Mouse (Mus musculus): Measurements from ENCODE around the gene Heatr5a.

Gene Heatr5a

DNA sequence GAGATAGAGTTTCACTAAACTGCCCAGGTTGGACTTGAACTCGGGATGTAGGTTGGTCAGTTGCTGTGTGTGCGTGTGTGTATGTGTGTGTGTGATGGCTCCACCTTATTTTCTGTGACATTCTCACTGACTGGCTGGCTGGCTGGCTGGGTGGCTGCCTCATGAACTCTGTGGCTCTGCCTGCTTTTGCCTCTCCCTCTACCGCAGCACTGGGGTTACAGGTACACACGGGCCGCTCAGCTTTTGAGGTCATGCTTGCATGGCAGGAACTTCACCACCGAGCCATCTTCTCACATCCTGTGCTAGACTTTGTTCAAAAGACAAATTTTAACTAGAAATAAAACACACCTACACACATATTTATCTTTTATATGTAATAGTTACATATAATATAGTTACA is 84.8 kb downstream of the Heatr5a start:
- no peak for DNase-seq (ENCODE audit: extremely low spot score, low read depth, low spot score)

DNA sequence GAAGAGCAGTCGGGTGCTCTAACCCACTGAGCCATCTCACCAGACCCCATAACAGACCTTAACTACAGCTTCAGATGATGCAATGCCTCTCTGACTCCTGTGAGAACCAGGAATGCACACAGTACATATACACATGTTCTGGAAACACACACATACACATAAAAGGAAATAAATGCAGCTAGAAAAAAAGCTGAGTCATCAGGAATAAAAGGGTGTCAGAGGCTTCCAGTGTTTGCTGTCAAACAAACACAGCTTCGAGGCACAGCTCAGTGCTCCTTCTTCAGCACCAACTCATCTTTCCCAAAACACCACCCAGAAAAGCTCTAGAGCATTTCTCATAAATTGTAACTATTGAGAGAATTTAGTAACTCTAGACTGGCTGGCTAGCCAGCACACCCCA is 86.3 kb downstream of the Heatr5a start:
- no peak for DNase-seq (ENCODE audit: extremely low spot score, low read depth, low spot score)

DNA sequence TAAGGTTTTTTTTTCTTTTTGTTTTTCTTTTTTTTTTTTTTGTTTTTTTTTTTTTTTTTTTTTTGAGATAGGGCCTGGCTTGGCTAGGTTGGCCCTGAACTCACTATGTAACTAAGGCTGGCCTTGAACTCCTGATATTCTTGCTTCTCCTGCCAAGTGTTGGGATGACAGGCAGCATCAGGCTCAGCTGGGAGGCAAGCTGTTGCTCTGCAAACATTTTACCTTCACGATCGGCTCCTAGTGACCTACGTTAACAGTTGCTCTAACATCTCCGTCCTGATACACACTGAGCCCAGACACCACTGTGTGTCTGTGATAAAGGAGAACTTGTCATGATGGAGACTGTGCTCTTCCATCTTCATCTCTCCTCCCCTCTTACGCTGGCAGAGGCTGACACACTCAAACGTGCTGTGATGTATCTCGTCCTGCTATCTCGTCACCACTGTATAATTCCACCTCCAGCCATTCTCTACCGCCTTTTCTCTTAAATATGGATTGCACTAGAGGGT is 87.8 kb downstream of the Heatr5a start:
- DNase-seq (ENCODE audit: extremely low spot score, low read depth, low spot score), result no peak

GRCm38 (mm10) chr12:51882606-51883296 is 88.4 kb downstream of the Heatr5a start:
- no peak for DNase-seq (ENCODE audit: extremely low spot score, low read depth, low spot score)

GRCm38 (mm10) chr12:51881775-51882174 is 89.3 kb downstream of the Heatr5a start:
- no peak for DNase-seq (ENCODE audit: extremely low spot score, low read depth, low spot score)

GRCm38 (mm10) chr12:51871446-51872144 is 99.5 kb downstream of the Heatr5a start:
- DNase-seq (ENCODE audit: extremely low spot score, low read depth, low spot score), result no peak

DNA sequence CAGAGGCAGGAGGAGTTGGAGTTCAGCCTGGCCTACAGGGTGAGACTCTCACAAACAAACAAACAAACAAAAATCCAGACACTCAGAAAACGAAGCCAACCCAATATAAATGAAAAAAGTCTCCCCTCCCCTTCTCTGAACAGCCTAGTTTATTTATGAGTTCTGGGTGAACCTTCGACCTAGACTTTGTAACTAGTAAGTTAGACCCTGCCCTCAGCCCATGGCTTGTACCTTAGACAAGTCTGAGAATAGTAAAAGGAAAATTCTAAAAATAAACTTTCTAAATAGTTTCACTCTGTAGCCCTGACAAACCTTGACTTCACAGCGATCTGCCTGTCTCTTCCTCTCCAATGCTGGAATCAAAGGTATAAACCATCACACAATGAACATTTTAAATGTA is 101.6 kb downstream of the Heatr5a start:
- no peak for DNase-seq (ENCODE audit: extremely low spot score, low read depth, low spot score)

- DNase-seq (ENCODE audit: extremely low spot score, low read depth, low spot score), result no peak
These were observed 104.0 kb downstream of the Heatr5a start for GRCm38 (mm10) chr12:51867076-51867475.

DNA sequence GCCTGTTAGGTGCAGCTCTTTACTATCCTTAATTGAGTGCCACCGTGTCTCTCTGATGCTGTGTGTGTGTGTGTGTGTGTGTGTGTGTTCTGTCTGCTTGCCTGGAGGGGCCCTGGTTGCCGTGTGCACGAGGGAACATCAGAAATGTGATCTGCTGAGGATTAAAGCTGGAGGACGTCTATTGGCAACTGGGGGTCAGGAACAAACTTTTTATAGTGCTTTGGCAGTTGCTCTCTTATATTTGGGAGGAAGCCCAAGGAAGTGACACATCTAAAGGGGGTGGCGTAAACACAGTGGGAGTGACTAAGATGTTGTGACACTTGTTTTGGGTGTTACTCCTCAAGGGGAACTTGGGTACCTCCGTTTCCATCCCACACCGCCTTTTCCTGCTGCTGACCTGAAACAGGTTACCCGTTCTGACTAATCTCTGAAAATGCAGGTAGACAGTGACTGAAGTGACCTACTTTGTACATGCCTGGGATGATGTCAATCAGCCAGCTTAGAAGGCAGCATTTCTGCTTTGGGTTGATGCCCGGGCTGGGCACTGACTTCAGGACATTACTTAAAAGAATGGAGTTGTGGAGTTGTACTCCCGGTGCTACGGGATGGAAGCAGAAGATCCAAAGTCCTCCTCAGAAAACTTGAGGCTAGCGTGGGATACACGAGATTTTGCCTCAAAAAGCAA is 104.8 kb downstream of the Heatr5a start:
- DNase-seq (ENCODE audit: extremely low spot score, low read depth, low spot score), result no peak

DNA sequence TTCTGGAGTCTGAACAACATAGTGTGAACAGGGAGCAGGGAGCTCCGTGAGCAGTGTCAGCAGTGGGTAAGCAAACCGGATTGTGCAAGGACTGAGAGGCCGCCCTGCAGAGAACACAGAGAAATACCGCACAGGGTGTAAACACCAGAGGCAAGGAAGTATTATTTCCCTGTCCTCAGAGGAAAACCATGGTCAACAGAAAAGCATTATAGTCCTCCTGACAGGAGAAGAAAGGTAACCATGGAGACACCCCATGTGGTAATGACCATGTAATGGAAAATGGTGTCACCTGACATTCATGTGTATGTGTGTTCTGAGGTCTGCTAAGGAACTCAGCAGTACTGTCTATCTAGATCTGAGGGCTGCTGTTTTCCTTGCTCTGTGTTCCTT is 105.3 kb downstream of the Heatr5a start:
- DNase-seq (ENCODE audit: extremely low spot score, low read depth, low spot score), result no peak

DNA sequence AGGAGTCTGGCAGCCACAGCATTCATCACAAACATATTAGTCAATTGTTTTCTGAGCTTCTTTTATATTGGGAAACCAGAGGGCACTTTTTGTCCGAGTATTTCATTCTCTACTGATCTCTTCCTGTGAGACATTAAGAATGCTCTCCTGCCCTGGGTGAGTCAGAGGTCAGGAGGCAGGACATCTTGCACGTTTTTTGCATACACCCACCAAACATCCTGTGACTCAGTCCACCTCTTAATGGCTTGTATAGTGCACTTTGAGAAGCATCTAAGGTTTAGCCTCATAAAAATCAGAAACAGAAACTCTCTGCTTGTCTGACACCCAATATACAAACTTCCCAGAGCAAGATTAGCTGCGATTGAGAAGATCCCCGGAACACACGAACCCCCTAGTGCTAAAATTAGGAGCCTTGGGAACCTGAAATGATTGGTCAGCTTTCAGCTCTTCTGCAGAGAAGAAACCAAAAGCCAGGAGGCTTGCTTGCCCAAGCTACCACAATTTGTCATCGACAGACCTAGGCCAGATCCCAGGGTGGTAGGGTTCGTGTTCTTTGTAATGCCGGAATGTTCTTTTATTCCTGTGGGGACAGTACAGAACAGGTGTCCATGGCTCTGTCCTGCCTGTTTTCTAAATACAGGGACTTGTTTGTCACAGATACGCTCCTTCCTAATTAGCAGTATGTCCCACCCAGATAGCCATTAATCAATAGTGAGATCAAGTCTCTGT is 105.9 kb downstream of the Heatr5a start:
- no peak for DNase-seq (ENCODE audit: extremely low spot score, low read depth, low spot score)

- no peak for DNase-seq (ENCODE audit: extremely low spot score, low read depth, low spot score)
These were observed 107.8 kb downstream of the Heatr5a start for GRCm38 (mm10) chr12:51863116-51864002.

GRCm38 (mm10) chr12:51858134-51859028 is 112.7 kb downstream of the Heatr5a start:
- DNase-seq (ENCODE audit: extremely low spot score, low read depth, low spot score), result no peak

- DNase-seq (ENCODE audit: extremely low spot score, low read depth, low spot score), result no peak
These were observed 114.3 kb downstream of the Heatr5a start for GRCm38 (mm10) chr12:51856768-51857295.

GRCm38 (mm10) chr12:51855872-51856271 is 115.2 kb downstream of the Heatr5a start:
- DNase-seq (ENCODE audit: extremely low spot score, low read depth, low spot score), result no peak

GRCm38 (mm10) chr12:51855453-51855852 is 115.7 kb downstream of the Heatr5a start:
- DNase-seq (ENCODE audit: extremely low spot score, low read depth, low spot score), result no peak

- DNase-seq (ENCODE audit: extremely low spot score, low read depth, low spot score), result no peak
These were observed 119.5 kb downstream of the Heatr5a start for GRCm38 (mm10) chr12:51851617-51852016.

DNA sequence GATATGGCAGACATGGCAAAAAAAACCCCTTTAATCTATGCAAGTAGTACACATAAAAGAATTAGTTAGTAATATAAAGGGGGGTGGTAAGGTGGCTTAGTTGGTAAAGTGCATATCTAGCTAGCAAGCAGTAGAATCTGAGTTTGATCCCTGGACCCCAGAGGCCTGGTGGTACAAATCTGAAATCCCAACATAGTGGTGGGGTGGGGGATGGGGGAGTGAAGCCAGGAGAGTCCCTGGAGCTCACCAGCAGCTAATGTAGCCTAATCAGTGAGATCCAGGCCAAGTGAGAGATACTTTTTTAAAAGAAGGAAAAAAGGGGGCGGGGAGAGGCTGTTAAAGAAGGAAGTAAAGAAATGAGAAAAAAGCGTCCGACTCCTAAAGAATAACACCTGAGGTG is 120.0 kb downstream of the Heatr5a start:
- no peak for DNase-seq (ENCODE audit: extremely low spot score, low read depth, low spot score)

- no peak for DNase-seq (ENCODE audit: extremely low spot score, low read depth, low spot score)
These were observed 120.8 kb downstream of the Heatr5a start for GRCm38 (mm10) chr12:51850339-51850738.
